Mouse (Mus musculus) embryonic facial prominence, embryonic 14.5 days (tissue): ENCODE data around the gene Serp2. TPM values are rescaled to one million over a fixed set of nuclear protein-coding genes. Genes with fewer than 3 reads are reported as not detected.
A peak's percentile ranks its signal among the peaks of the same experiment; 100 is the strongest.

Source experiments
- ATAC-seq: fragments of 200-750 bp; cut with Nextera tagmentation; 2 replicates; pipeline ENCODE4 v1.8.0; 2017; ENCODE audit warnings: low read depth, moderate number of reproducible peaks, moderate TSS enrichment
- DNase-seq: peaks from one replicate; pipeline ENCODE4 v3.0.0-alpha.2; 2015; ENCODE audit warnings: low spot score
- H3K27ac ChIP-seq: fragments of 300-500 bp; sonication (generic); replicated peaks from 2 replicates; pipeline ENCODE4 v1.5.1; 2014; ENCODE audit warnings: low read depth, mild to moderate bottlenecking, low read length, moderate library complexity
- H3K27me3 ChIP-seq: fragments of 300-500 bp; sonication (generic); replicated peaks from 2 replicates; pipeline ENCODE4 v1.6.1; 2014; ENCODE audit warnings: low read length; ENCODE audit not compliant: control insufficient read depth, insufficient read depth
- H3K36me3 ChIP-seq: fragments of 300-500 bp; sonication (generic); 2 replicates; pipeline ENCODE4 v1.6.1; 2014; ENCODE audit warnings: low read length, mixed read lengths; ENCODE audit not compliant: control insufficient read depth, insufficient read depth
- H3K4me1 ChIP-seq: fragments of 300-500 bp; sonication (generic); 2 replicates; pipeline ENCODE4 v1.6.1; 2014; ENCODE audit warnings: antibody characterized with exemption, low read length; ENCODE audit not compliant: control insufficient read depth, insufficient read depth
- H3K4me2 ChIP-seq: fragments of 300-500 bp; sonication (generic); 2 replicates; pipeline ENCODE4 v1.6.1; 2014; ENCODE audit warnings: low read depth, mild to moderate bottlenecking, low read length, moderate library complexity, mixed read lengths
- H3K4me3 ChIP-seq: fragments of 300-500 bp; sonication (generic); 2 replicates; pipeline ENCODE4 v1.5.1; 2014; ENCODE audit warnings: low read depth, mild to moderate bottlenecking, low read length
- H3K9ac ChIP-seq: fragments of 300-500 bp; sonication (generic); 2 replicates; pipeline ENCODE4 v1.6.1; 2014; ENCODE audit warnings: low read depth, mild to moderate bottlenecking, low read length, moderate library complexity, mixed read lengths
- H3K9me3 ChIP-seq: fragments of 300-500 bp; sonication (generic); 2 replicates; pipeline ENCODE4 v1.6.1; 2016; ENCODE audit warnings: low read length; ENCODE audit not compliant: control insufficient read depth
- WGBS: fragments of 180-500 bp; shearing (Covaris S2); extraction: QIAGEN DNeasy Blood & Tissue Kit; methylation state at CpG from one replicate; pipeline ENCODE4 v1.1.7; 2014; 5-methylcytosine and 5-hydroxymethylcytosine counted together
- polyA plus RNA-seq: library from polyadenylated mRNA; unstranded; fragments of >200 nt; fragmentation: Nextera tagmentation; extraction: Ambion mirVana; gene quantifications from 2 replicates; pipeline ENCODE4 v1.2.1, GENCODE M21; 2014

Gene Serp2
- polyA plus RNA-seq, 1 experiment from 2014 or later, result 13.1 TPM

GRCm38 (mm10) chr14:76595048-76595859 lies 38.6 kb upstream of the Serp2 start:
- Histone ChIP-seq H3K27ac (peak overlapping the region; percentile 39; the same call in 1 of the 2 replicates), H3K9ac (no peak overlapping the region), H3K36me3 (no peaks in the 10 kb centered on the region), H3K4me1 (peaks cover 22% of the 10 kb centered on the region), H3K27me3 (no peaks in the 10 kb centered on the region), H3K4me2 (no peak overlapping the region), H3K9me3 (no peaks in the 10 kb centered on the region), H3K4me3 (no peak overlapping the region)
- 51% methylated on average over 9 of the region's 9 CpGs for WGBS
- peak; percentile 35 for ATAC-seq
- DNase-seq, result peak; percentile 72

- WGBS, result 76% methylated on average over 6 of the region's 6 CpGs
- Histone ChIP-seq H3K4me2 (no peak overlapping the region), H3K9me3 (no peaks in the 10 kb centered on the region), H3K9ac (no peak overlapping the region), H3K27me3 (no peaks in the 10 kb centered on the region), H3K4me3 (no peak overlapping the region), H3K27ac (peak overlapping the region; percentile 39; the same call in 1 of the 2 replicates), H3K4me1 (peaks cover 14% of the 10 kb centered on the region), H3K36me3 (no peaks in the 10 kb centered on the region)
- ATAC-seq, result no peak
- no peak for DNase-seq
Measured at GRCm38 (mm10) chr14:76594351-76594885, 37.7 kb upstream of the Serp2 start.

- H3K27ac ChIP-seq, result no peak overlapping the region
- WGBS, result 90% methylated on average over 15 of the region's 15 CpGs
- H3K4me3 ChIP-seq, result no peak overlapping the region
- H3K9me3 ChIP-seq, result no peaks in the 10 kb centered on the region
- ATAC-seq (no peak), DNase-seq (no peak)
- no peak overlapping the region for H3K9ac ChIP-seq
- peaks cover 9% of the 10 kb centered on the region for H3K4me1 ChIP-seq
- H3K4me2 ChIP-seq, result no peak overlapping the region
- H3K36me3 ChIP-seq, result no peaks in the 10 kb centered on the region
- no peaks in the 10 kb centered on the region for H3K27me3 ChIP-seq
Measured at GRCm38 (mm10) chr14:76593630-76594193, 37.0 kb upstream of the Serp2 start.

- Histone ChIP-seq H3K4me3 (no peak overlapping the region), H3K4me2 (no peak overlapping the region), H3K27ac (no peak overlapping the region), H3K9ac (no peak overlapping the region), H3K9me3 (no peaks in the 10 kb centered on the region), H3K36me3 (no peaks in the 10 kb centered on the region), H3K4me1 (peaks cover 1% of the 10 kb centered on the region; the same call in 1 of the 2 replicates), H3K27me3 (no peaks in the 10 kb centered on the region)
- DNase-seq (no peak), ATAC-seq (no peak)
- 94% methylated on average over 12 of the region's 12 CpGs for WGBS
Measured at GRCm38 (mm10) chr14:76592721-76593120, 36.0 kb upstream of the Serp2 start.

DNA sequence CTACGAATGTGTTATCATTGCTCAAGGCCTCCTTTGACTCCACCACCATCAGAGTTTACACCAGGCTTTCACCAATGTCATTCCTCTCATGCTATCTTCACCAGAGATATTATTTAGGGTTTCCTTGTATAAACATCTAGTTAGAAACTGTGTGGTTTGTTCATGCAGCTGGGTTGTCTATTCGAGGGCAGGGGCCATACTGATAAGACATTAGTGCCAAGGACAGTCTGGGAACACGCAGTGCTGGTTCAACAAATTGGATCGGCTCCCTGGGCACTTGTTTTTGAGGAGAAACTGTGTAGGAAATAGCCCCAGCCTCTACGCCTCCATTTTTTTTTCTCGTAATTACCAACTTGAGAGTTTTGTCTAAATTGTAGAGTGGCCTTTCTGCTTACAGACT lies 35.4 kb upstream of the Serp2 start:
- DNase-seq (no peak), ATAC-seq (no peak)
- Histone ChIP-seq H3K9ac (no peak overlapping the region), H3K4me2 (no peak overlapping the region), H3K27me3 (no peaks in the 10 kb centered on the region), H3K27ac (no peak overlapping the region), H3K4me3 (no peak overlapping the region), H3K9me3 (no peaks in the 10 kb centered on the region), H3K4me1 (no peaks in the 10 kb centered on the region), H3K36me3 (no peaks in the 10 kb centered on the region)
- 87% methylated on average over 6 of the region's 6 CpGs for WGBS

DNA sequence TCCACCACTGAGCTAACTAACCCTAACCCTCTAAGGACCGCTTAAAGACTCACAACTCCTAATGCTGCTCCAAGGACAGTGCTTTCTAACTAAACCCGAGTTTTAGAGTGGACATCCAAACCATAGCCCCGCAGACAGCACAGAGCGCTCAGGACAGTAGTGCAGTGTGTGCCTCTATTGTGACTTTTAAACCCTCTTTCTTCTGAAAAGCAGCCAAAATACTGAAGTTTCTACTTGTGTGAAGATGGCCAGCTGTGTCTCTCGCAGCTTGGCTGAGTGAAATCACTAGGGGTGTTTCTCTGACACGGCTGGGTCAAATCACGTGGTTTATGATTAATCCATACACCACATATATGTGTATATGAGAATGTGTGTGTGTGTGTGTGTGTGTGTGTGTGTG lies 33.4 kb upstream of the Serp2 start:
- ATAC-seq, result no peak
- 81% methylated on average over 7 of the region's 7 CpGs for WGBS
- H3K27ac ChIP-seq, result no peak overlapping the region

DNA sequence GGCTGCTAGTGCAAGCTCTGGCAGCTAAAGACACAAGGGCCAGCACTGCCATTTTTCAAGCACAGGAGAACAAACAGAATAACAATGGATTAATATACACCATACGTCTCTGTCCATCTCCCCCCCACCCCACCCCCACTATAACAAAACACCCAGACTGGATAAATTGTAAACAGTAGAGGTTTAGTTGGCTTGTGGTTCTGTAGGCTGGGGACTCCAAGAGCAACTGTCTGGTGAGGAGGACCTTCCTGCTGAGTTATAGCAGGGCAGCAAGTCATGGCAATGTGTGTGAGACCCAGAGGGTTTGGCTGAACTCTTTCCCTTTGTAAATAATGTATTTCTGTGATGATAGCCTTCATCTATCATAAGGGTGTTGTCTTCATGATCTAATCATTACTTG lies 33.0 kb upstream of the Serp2 start:
- Histone ChIP-seq H3K27me3 (no peaks in the 10 kb centered on the region), H3K4me2 (no peak overlapping the region), H3K4me3 (no peak overlapping the region), H3K27ac (no peak overlapping the region), H3K9me3 (no peaks in the 10 kb centered on the region), H3K9ac (no peak overlapping the region), H3K4me1 (no peaks in the 10 kb centered on the region), H3K36me3 (no peaks in the 10 kb centered on the region)
- DNase-seq (no peak), ATAC-seq (no peak)
- WGBS, result 50% methylated on average over 1 of the region's 1 CpGs

More for the DNA sequence above, 33.4 kb upstream of the Serp2 start:
- Histone ChIP-seq H3K27me3 (no peaks in the 10 kb centered on the region), H3K9me3 (no peaks in the 10 kb centered on the region), H3K9ac (no peak overlapping the region), H3K4me2 (no peak overlapping the region), H3K4me3 (no peak overlapping the region), H3K36me3 (no peaks in the 10 kb centered on the region), H3K4me1 (no peaks in the 10 kb centered on the region)
- DNase-seq, result no peak

GRCm38 (mm10) chr14:76585831-76586405 lies 29.2 kb upstream of the Serp2 start:
- H3K9me3 ChIP-seq, result no peaks in the 10 kb centered on the region
- H3K36me3 ChIP-seq, result no peaks in the 10 kb centered on the region
- no peaks in the 10 kb centered on the region for H3K4me1 ChIP-seq
- no peak overlapping the region for H3K4me3 ChIP-seq
- no peak overlapping the region for H3K4me2 ChIP-seq
- H3K27me3 ChIP-seq, result no peaks in the 10 kb centered on the region
- no peak overlapping the region for H3K9ac ChIP-seq
- WGBS, result 43% methylated on average over 13 of the region's 13 CpGs
- DNase-seq, result peak; percentile 59
- peak; percentile 71 for ATAC-seq
- H3K27ac ChIP-seq, result no peak overlapping the region
